Mouse (Mus musculus) kidney, postnatal 4 days (tissue): ENCODE results near the gene Padi4.

ENCODE experiments used
- DNase-seq, 2 experiments: peaks; one replicate each; pipeline ENCODE4 v3.0.0; 2021; ENCODE audit warnings: mixed read lengths in 2 of 2

Padi4 gene

DNA sequence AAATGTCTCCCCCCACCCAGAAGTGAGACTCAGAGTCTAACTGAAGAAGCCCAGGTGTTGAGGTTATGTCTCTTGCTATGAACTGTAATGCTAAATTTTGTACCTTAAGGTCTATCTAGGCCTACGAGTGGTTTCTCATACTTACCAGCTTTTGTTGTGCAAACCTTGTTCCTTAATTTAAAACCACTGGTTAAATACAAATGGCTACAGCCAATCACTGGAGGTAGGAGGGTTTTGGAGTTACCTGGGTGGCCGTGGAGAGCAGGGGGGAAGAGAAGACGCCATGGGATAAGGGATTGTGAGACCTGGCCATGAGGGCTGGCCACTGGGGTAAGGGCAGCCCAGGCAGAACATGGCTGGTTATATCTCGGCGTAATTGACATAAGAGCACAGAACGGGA lies 14.2 kb upstream of the Padi4 start:
- no peak for DNase-seq

DNA sequence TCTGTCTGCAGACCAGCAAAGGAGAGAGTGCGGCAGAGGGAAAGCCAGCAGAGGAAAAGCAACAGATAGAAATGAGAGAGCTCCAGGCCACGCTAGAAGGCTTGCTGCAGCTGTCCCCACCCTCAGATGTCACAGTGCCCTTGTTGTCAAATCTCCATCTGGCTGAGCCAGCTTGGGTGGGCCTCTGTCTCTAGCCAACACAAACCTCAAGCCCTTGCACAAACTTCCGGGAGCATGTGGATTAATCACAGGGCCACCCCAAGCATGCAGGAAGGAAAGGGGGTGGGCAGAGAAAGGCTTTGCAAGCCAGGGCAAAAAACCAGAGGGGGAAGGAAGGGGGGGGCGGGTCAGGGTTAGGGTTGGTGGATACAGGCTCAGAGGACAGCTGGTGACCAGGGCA lies 13.4 kb upstream of the Padi4 start:
- peak; percentile 34 to 48 for DNase-seq

DNA sequence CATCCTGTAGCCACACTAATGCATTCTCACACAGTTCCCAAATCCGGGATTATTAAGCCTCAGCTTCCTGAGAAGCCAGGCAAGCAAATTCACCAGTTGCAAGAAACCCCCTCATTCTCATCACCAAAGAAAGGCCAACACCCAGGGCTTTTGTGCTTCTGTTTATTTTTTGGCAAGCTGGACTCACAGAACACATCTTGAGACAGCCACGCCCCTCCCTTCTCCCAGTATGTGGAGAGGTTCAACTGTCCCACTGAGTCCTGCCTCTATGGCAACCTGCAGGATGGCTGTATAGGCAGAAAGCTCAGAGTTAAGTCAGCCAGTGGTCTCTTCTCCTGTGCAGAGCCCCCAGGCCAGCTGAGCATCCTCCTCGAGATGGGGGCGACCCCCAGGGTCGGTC lies 11.2 kb upstream of the Padi4 start:
- no peak for DNase-seq

DNA sequence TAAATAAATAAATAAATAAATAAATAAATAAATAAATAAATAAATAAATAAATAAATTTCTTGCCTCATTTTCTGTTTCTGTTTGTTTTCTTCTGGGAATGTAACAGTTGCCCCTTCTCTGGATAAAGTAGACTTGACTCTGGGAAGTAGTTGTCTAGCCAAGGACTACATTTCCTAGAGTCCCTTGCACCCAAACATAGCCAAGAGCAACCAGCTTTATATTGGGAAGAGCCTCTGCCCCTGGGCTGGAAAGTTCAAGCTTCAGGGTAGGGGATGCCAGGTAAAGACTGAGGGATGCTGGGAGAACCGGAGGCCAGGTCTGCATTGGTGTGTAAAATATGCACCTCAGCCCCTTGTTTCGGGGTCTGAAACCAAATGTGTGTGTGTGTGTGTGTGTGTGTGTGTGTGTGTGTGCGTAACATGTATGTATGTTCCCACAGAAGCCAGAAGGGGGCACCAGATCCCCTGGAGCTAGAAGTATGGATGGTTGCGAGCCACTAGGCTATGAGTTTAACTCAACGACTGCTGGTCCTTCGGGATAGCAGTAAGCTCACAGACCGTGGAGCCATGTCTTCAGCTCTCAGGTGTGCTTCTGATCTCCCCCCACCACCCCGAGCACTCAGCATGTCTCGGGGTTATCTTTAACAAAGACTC lies 10.4 kb upstream of the Padi4 start:
- no peak for DNase-seq

DNA sequence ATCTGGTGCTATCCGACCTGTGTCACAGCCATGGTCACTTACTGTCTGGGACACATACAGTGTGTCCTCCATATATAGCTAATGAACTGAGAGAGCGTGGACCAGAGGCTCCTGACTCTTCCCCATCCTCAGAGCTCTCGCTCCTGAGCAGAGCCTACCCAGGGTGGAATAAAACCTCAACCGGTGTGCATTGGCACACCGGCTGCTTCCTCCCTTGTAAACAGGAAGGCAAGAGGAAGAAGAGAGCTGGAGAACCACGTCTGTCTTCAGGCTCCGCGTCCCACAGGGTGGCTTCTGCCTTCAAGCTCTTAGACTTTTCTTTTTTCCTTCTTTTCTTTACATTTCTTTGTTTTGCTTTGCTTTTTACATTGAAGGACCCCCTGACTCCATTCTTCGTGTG lies 8.8 kb upstream of the Padi4 start:
- no peak for DNase-seq

DNA sequence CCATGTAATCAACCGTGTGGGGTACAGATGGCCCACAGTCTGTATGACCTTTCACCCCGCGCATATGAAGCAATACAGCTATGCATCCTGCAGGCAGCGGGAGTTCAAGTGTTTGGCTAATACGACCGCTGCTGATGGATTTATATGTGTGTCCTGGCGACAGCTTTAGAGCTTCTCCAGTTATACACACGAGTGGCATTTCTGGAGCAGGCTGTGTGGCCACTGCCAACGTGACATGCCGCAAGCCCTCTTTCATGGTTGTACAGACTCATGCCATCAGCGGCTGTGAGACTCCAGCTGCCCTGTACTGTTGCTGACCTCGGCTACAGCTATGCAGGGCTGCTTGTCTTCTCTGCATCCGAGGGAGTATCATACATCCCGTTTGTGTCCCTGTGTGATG lies 6.5 kb upstream of the Padi4 start:
- no peak for DNase-seq

DNA sequence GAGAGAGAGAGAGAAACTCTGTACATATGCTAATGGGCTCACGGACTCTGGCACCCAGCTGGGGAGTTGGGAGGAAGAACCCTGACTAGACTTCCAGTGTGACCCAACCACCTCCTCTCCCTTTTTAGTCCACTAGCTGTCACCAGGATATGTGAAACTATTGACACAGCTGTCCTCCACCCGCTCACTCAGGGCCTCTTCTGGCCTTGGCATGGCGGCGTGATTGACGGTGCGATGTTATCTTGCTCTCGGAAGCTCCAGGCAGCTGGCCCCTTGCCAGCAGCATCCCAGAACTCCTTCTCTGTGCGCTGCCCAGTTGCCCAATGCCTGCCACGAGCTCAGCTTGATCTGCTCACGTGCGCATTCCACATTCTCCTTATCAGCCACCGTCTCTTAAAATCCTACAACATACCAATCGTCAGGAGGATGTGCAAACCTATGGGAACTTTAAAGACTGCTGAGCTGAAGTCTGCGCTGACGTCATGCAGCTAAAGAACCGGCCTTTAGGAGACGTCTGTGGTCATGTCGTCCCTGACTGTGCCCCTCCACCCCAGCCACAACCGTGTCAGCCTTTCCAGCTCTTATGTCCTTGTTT lies 5.9 kb upstream of the Padi4 start:
- peak; percentile 42 to 68 for DNase-seq

DNA sequence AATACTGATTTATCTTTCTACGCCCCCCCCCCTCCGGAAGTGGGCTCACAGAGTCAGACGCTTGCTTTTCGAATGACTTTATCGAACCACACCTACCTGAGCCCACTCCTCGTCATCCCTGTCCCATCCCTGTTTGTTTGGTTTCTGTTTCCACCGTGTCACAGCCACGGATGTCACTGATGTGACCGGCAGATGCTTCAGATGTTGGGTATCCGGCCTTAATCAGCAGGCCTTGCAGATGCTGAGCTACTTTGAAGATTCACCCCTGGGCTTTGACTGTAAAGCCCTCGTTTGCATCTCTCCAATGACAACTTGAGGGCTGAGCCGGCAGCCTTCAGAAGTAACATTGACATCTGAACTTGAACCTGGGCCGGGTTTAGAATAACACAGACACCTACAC lies 2.6 kb upstream of the Padi4 start:
- no peak for DNase-seq

DNA sequence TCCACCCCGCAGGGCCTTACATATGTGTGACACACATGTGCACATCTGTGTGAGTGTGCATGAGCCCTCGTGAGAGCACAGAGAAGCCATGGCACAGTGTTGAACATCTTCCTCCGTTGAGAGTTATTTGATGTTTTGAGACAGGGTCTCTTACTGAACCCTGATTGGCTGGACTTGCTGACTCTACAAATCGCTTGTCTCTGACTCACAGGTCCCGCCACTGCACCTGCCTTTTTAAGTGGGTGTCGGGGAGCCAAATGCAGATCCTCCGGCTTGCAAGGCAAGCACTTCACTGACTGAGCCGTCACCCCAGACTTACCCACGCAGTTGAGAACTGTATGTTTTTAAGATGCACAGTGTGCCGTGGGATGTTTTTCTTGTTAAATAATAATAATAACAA lies 1.8 kb upstream of the Padi4 start:
- no peak for DNase-seq

DNA sequence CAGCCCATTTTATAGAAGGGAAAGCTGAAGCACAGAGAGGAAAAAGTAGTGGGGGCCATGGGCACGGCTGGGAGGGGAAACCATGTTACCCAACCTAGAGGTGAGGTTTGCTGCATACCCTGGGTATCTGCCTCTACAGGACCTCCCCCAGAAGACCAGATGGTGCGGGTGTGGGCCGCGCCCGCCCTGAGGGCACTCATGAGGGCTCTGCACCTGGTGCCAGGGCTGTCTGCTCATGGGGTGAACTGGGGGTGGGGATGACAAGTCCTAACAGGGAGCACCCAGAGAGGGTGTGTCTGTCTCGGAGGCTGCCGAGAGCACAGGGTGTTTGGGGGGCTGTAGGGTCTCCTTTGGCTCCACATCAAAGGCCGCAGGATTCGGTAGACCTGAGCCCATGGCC lies 857 bp upstream of the Padi4 start:
- no peak for DNase-seq

DNA sequence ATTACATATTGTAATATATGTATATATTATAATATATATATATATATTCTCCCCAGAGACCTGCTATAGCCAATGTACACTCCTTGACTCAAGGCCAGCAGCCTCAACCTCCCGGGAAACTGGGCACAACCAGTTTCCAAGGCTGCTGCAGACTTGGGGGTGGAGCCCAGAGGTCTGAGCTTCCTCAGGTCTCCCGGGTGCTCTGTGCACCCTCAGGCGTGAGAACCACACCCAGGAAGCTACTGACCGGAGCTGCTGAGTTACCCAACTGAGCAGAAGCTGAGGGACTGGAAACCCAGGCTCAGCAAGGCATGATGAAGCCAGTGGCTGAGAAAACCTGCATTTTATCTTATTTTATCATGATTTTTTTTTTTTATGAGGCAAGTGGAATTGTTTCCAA lies 2.9 kb downstream of the Padi4 start:
- DNase-seq: peak; percentile 40 to 60

DNA sequence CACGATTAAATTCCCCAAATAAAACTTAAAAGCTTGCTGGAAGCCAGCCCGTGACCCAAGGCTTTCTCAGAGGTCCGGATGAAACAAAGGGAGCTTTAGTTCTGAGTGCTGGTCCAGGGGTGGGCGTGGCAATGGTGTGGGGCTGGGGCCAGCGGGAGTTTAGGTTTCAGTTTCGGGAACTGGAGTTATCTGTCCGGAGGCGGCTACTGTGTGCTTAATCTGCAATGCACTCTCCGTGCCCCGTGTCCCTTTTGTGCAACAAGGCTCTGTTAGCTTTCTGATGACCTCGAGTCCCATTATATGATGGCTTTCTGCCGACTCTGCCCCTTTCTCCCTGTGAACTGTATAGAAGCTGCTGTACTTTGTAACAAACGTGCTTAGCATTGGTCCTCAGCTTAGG lies 3.6 kb downstream of the Padi4 start:
- peak; percentile 75 to 81 for DNase-seq

DNA sequence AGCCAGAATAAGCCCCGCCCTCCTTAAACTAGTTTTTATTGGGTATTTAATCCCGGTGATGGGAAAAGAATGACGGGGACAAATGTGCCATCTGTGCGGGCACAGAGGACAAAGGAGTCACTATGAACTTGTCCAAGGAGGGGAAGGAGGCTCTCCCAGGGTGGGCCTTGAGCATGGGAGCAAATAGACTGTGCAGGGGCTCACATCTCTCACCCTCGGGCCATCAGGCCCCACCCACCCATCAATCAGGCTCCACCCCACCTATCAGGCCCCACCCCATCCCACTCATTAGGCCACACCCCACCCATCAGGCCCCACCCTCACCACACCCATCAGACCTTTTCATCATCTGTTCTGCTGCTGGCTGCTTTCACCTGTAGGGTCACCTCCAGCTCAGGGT lies 5.1 kb downstream of the Padi4 start:
- DNase-seq: no peak

DNA sequence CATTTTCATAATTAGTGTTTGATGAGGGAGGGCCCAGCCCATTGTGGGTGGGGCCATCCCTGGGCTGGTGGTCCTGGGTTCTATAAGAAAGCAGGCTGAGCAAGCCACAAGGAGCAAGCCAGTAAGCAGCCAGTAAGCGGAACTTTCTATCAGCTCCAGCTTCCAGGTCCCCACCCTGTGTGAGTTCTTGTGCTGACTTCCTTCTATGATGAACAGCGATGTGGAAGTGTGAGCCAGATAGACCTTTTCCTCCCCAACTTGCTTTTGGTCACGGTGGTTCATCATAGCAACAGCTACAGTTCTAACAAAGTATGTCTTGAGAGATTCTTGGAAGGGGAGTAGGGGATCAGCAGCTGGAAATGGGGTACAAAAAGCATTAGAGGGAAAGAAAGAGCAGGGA lies 8.1 kb downstream of the Padi4 start:
- DNase-seq: no peak

DNA sequence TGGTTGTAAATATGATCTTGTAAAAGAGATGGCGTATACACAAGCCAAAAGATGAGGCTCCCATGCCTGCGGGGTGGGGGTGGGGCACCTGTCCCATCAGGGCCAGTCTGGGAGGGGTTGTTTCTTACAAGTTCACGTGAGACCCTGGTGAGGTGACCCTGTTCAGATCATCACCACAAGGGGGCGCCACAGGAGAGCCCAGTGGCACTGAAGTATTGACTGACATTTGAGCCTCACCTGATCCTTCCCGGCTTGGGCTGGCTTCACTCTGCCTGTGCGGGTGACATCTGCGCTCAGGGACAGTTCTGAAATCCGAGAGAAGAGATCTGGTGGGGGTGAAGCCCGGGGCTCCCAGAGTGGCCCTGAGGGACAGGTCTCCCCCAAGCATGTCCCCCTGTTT lies 10.9 kb downstream of the Padi4 start:
- DNase-seq: peak; percentile 78 to 82

DNA sequence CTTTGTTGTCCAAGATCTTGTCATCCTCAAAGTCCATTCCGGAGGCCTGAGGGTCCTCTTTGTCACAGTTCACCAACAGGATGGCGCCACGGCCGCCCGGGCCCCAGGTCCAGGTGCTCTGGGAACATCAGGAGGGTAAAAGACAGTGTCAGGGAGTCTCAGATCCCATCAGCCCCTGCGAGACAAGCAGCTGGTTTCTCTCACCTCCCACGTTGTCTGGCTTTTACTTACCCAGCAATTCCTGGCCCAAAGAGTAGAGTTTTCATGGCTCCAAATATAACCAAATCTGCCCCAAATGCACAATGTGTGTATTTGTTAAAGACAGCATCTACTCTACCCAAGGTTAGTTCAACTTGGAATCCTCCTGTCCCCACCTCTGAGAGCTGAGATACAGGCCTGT lies 12.4 kb downstream of the Padi4 start:
- DNase-seq: no peak

DNA sequence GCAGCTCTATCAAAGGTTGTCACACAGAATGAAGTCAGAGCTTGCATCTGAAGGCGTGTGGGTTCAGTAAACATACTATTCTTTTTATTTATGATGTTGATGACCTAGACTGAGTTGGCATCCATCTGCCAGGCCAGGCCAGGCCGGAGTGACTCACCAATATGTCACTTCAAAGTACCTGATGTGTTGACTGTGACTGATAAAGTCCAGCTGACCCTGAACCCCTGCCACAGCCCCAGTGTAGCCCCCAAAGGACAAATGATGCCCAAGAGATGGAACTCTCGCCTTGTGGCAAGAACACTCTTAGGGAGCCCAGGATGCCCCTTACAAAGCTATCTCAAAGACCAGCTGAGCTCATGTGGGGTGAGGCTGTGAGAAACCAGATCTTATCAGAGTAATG lies 18.2 kb downstream of the Padi4 start:
- no peak for DNase-seq

DNA sequence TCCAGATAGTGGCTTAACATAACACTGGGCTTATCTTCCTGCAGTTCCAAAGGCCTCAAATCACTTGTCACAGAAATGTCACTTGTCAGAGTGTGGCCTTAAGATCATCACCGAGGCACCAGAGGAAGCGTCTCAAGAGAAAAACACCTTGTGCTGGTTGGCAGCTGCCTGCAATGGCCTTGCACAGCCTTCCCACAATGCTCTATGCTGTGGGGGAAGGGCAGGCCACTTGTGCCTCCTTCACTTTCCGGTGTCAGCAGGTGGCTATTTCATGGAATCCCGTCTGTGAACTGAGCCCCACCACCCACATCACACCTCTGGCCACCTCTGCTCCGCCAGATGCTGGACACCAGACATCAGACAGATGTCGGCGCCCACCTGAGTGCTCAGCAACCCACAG lies 20.7 kb downstream of the Padi4 start:
- no peak for DNase-seq

DNA sequence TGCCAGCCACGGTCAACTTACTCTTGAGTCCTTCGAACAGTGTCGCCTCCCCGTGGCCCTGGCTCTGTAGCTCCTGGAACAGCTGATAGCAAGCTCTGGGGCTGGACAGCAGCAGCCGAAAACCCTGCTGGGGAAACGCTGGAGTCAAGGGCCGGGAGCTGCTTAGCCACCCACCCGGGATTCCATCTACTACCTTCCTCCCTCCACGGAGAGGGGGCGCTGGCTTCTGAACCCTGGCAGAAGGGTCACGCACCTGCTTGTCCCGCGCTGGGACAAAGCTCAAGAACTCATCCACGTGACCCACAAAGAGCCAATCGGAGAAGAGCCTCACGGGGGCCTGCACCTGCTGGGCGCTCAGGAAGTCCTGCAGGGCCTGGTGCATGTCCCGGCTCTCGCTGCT lies 23.7 kb downstream of the Padi4 start:
- DNase-seq: peak; percentile 62 to 75

DNA sequence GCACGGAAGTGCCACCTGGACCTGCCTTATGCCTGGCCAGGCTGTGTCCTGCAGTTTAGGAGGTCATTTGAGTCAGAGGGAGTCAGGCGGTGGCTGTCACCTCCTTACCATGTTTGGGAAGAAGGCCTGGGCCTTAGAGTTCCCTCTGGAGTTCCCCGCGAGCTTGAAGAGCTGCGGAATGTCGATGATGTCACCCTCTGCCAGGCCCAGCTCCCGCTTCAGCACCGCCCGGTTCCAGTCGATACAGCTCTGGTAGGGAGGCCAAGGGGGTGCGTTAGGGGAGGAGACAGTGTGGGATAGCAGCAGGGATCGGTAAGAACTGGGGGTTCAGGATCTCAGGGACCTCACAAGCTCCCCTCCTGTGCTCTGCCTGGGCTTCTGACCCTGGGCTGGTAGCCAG lies 26.1 kb downstream of the Padi4 start:
- DNase-seq: peak in 1 of 2 experiments; percentile 26

DNA sequence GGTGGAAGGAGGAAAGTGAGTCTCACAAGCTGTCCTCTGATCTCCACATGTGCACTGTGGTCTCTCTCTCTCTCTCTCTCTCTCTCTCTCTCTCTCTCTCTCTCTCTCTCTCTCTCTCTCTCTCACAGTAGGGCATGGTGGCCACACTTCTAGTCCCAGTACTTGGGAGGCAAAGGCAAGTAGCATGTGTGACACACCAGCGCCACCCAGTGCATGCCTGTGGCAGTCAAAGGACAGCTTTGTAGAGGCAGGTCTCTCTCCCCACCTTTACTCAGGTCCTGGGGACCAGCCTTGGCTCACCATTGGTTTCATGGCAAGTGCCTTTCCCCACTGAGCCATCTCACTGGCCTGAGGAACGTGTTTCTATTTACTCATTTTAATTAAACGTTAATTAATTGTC lies 29.4 kb downstream of the Padi4 start:
- peak; percentile 64 to 70 for DNase-seq

DNA sequence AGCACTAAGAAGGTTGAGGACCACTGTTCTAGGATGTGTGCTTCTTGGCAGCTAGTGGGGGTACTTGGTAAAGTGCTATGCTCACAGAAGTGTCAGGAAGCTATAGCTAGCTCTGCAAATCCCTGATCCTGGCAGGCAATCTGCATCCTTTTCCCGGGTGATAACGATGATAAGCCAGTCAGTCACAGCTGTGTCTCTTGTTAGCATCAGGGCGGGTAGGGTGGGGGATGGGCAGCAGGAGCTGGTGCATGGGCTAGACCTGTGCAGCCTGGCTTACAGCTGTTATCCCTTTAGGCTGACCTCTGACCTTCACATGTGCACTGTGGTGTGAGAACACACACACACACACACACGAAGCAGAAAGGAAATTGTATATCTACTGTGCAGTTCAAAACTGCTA lies 30.9 kb downstream of the Padi4 start:
- no peak for DNase-seq

DNA sequence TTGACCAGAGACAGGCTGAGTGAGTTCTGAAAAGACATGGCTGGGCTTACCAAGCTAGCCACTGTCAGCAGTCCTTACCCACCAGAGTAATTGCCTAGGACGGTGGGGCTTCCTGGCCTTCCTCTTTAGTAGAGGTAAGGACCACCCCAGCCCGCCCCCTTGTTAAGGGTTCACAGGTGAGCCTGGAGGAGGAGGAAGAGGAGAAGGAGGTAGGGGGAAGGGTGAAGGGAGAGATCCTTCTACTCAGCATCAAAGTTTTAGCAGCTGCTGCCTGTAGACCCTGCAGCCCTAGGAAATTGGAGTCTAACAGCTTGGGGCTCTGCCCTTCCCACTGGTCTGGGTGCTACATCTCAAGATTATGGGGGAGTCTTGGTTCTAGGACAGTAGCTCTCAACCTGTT lies 31.5 kb downstream of the Padi4 start, which contains the start of gene Padi6:
Padi6 (minus strand) TSS at position 101 of the 400 bp plus-strand sequence.
- DNase-seq: no peak

DNA sequence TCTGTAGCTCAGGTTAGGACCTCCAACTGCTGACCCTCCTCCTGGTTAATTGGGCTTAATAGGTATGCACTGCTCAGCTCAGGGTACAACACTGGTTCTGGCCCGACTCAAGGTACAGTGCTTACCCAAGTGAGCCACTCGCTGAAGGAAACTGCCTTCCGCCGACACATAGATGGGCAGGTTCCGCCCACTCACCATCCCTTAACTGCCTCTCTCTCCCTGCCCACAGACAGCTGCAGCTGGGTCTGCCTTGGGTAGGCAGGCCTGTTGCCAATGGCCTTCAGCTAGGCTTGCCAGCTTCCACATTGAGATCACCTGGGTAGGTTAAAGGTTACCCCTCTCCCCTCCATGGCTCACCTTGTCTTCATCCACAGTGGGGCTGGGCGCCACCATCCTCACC lies 32.6 kb downstream of the Padi4 start:
- DNase-seq: no peak

DNA sequence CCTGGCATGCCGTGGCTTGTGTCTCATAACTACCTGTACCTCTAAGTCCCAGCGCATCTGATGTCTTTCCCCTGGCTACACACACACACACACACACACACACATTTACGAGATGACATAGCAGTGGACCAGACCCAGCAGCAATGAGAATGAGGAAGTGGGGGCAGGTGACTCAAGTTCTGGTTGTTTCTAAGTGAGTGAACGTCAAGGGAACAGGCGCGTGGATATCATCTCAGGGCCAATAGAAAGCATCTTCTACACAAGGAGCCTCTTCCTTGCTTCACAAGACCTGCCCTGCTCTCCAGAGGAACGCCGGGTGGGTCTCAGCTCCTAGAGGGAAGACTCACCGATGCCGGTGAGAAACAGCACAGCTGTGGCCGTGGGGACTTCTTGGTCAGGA lies 33.4 kb downstream of the Padi4 start:
- no peak for DNase-seq
